Mouse (Mus musculus): Measurements from ENCODE around the gene Tmem135.
A peak's percentile ranks its signal among the peaks of the same experiment; 100 is the strongest.

The Tmem135 gene

GRCm38 (mm10) chr7:89404081-89404733 lies at the start of gene Tmem135, which contains the start of gene Fzd4:
Gene Tmem135 (minus strand): TSS chr7:89404222.
Gene Fzd4 (plus strand): TSS chr7:89404355.
- DNase-seq (ENCODE audit: low read depth, low spot score): peak; percentile 84

- DNase-seq (ENCODE audit: low read depth, low spot score): no peak
Measured at GRCm38 (mm10) chr7:89450312-89450711, 46.3 kb upstream of the Tmem135 start.

GRCm38 (mm10) chr7:89445137-89445536 lies 41.1 kb upstream of the Tmem135 start:
- DNase-seq (ENCODE audit: low read depth, low spot score): no peak

- no peak for DNase-seq (ENCODE audit: low read depth, low spot score)
Measured at GRCm38 (mm10) chr7:89442242-89442641, 38.2 kb upstream of the Tmem135 start.

- DNase-seq (ENCODE audit: low read depth, low spot score): no peak
Measured at GRCm38 (mm10) chr7:89441291-89441690, 37.3 kb upstream of the Tmem135 start.

- DNase-seq (ENCODE audit: low read depth, low spot score): peak; percentile 16
Measured at GRCm38 (mm10) chr7:89437589-89437988, 33.6 kb upstream of the Tmem135 start.

GRCm38 (mm10) chr7:89436404-89436803 lies 32.4 kb upstream of the Tmem135 start:
- DNase-seq (ENCODE audit: low read depth, low spot score): no peak

- DNase-seq (ENCODE audit: low read depth, low spot score): no peak
Measured at GRCm38 (mm10) chr7:89433893-89434616, 30.0 kb upstream of the Tmem135 start.

GRCm38 (mm10) chr7:89433193-89433892 lies 29.3 kb upstream of the Tmem135 start:
- peak; percentile 54 for DNase-seq (ENCODE audit: low read depth, low spot score)

- DNase-seq (ENCODE audit: low read depth, low spot score): no peak
Measured at GRCm38 (mm10) chr7:89431185-89431584, 27.2 kb upstream of the Tmem135 start.

GRCm38 (mm10) chr7:89429326-89429725 lies 25.3 kb upstream of the Tmem135 start:
- DNase-seq (ENCODE audit: low read depth, low spot score): no peak

GRCm38 (mm10) chr7:89428804-89429203 lies 24.8 kb upstream of the Tmem135 start:
- DNase-seq (ENCODE audit: low read depth, low spot score): no peak

GRCm38 (mm10) chr7:89427101-89427500 lies 23.1 kb upstream of the Tmem135 start:
- no peak for DNase-seq (ENCODE audit: low read depth, low spot score)

GRCm38 (mm10) chr7:89425803-89426725 lies 22.0 kb upstream of the Tmem135 start:
- no peak for DNase-seq (ENCODE audit: low read depth, low spot score)

- no peak for DNase-seq (ENCODE audit: low read depth, low spot score)
Measured at GRCm38 (mm10) chr7:89424659-89425058, 20.6 kb upstream of the Tmem135 start.

- no peak for DNase-seq (ENCODE audit: low read depth, low spot score)
Measured at GRCm38 (mm10) chr7:89423688-89424255, 19.8 kb upstream of the Tmem135 start.

GRCm38 (mm10) chr7:89423194-89423593 lies 19.2 kb upstream of the Tmem135 start:
- DNase-seq (ENCODE audit: low read depth, low spot score): no peak

GRCm38 (mm10) chr7:89422650-89423049 lies 18.6 kb upstream of the Tmem135 start:
- no peak for DNase-seq (ENCODE audit: low read depth, low spot score)

GRCm38 (mm10) chr7:89421294-89421693 lies 17.3 kb upstream of the Tmem135 start:
- DNase-seq (ENCODE audit: low read depth, low spot score): no peak

- peak; percentile 17 for DNase-seq (ENCODE audit: low read depth, low spot score)
Measured at GRCm38 (mm10) chr7:89418917-89419679, 15.1 kb upstream of the Tmem135 start.
